Mouse (Mus musculus): ENCODE measurements around the gene Atp2a3.

Atp2a3 gene

DNA sequence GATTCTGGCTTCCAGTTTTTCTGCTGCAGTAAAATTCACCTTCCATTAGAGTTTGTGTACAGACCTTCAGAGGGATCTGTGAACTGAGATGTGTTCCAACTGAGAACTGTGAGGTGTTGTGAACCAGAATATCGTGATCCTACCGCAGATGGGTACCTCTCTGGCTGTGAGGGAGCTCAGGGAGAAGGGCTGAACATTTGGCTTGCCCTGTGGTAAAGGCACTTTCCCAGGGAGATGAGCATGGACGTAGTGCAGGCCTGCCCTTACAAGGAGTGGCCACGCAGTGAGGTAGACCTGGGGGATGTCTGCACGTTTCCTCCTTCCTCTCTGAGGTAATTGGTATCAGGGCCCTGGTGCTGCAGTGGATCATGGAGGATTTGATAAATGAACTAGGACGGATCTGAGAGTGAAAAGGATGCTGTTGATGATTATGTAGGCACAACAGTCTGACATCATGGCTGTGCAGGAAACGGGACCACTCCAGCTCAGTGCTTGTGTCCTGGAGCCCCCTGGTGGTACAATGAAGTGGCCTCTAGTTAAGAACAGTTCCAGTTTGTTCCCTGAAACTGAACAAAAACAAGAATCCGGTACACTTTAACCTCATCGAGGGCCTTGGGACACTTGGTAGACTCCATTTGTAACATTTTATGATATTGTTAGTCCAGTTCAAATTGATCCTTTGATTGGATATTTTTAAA is 78.3 kb downstream of the Atp2a3 start:
- peak; percentile 76 to 83 for DNase-seq

Data from cerebellum, postnatal 14 days (tissue).